Mouse (Mus musculus): Measurements from ENCODE around the gene Tmem80.

DNA sequence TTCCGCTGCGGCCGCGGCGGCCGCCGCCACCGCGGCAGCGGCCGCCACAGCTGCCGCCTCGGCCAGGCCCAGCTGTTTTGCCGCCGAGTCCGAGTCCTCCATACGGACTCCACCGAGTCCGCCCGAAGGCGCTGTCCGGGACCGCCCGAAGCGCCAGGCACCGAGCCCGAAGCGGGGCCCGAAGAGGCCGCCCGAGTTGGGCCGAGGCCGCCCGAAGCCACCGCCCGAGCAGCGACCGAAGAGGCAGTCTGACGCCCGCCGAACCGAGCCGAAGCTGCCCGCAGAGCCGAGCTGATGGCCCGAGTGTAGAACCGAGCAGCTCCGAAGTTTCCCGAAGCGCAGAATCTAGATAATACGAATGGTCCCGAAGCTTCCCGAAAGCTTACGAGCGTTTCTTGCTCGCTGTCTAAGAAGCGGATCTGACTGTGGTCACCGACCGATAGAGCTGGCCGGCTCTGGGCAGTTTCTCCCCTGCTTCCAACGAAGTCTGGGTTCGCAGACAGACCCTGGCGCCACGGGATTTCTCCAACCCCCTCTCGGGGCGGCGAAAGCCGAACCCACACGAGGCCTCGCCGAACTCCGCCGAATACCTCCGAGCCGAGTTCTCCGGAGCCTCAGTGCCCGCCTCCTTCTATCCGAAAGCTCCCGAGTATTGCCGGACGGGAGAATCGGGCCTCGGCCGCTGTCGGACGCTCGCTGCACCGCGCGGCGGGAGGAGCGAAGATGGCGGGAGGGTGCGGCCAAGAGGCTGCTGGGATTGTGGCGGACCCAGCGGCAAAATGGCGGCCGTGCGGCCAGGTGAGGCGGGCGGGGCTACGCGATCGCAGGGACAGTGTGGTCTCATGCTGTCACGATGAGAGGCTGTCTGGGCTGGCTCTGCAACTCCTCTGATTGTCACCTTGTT lies at the start of gene Tmem80, which contains the start of gene Deaf1:
- TF ChIP-seq CTCF (IDR thresholded peaks at IDR 0.05; ENCODE audit: low read depth) (no peak), EP300 (IDR thresholded peaks at IDR 0.05; ENCODE audit: low read depth) (no peak)

All from heart, postnatal 0 days (tissue).